Mouse (Mus musculus) stomach, postnatal 0 days (tissue): ENCODE data around the gene Dlgap1.

Experiments
- CTCF ChIP-seq: IDR thresholded peaks from 2 replicates; pipeline ENCODE4 v1.5.1; 2016; ENCODE audit warnings: antibody characterized with exemption, low read depth, mild to moderate bottlenecking, moderate library complexity
- EP300 ChIP-seq: optimal IDR thresholded peaks from 2 replicates; pipeline ENCODE3; 2016; ENCODE audit warnings: antibody characterized with exemption

DNA sequence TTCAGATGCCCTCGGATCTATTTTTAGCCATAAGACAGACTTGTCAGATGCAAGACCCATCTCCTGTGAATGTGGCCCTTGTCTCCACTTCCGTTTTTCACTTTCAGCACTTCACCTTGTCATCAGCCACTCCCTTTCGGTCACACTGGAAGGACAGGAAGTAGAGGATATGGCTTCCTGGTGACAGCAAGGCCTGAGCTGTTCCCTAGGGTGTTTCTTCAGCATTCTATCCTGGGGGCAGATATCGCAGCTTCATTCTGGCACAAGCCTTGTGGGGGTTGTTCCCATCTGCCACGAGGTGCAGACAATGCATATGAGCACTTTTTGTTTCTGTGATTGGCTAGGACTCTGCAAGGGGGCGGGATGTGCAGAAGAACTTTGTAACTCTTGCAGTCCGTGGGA, 502.1 kb downstream of the Dlgap1 start:
- TF ChIP-seq EP300: no peak
- no peak for TF ChIP-seq CTCF
